Mouse (Mus musculus) gastrocnemius, postnatal 36 days (tissue): ENCODE measurements at regions not wholly inside any gene's neighbourhood (a gene's known extent, or its start where the extent isn't known, plus 50 kb on each side); places are given as distances from the start of the nearest gene placed in this dataset.

Experiments used
- DNase-seq, 2 experiments: peaks; one replicate each; pipeline ENCODE4 v3.0.0; 2022
- intact Hi-C: fragments of 180-260 bp; cut with DNase I; formaldehyde crosslinking; loops from one replicate; pipeline ENCODE4 v1.15.1; 2025

- DNase-seq = no peak
- intact Hi-C loops = no loop called here
These were observed 95.1 kb upstream of the Prep start for GRCm38 (mm10) chr10:44971911-44972310.

- intact Hi-C loops = no loop called here
These were observed 107.0 kb upstream of the Prep start for GRCm38 (mm10) chr10:44959968-44960367.

GRCm38 (mm10) chr10:44945205-44945725 lies 121.7 kb upstream of the Prep start:
- intact Hi-C loops = no loop called here
- DNase-seq = no peak

More at GRCm38 (mm10) chr10:44959968-44960367, 107.0 kb upstream of the Prep start:
- no peak for DNase-seq

GRCm38 (mm10) chr10:44939403-44939802 lies 127.6 kb upstream of the Prep start:
- intact Hi-C loops = no loop called here
- DNase-seq = no peak

- DNase-seq = no peak
- intact Hi-C loops = no loop called here
These were observed 130.0 kb upstream of the Prep start for GRCm38 (mm10) chr10:44936976-44937500.

- intact Hi-C loops = no loop called here
- no peak for DNase-seq
These were observed 136.2 kb upstream of the Prep start for GRCm38 (mm10) chr10:44930796-44931195.

- DNase-seq = no peak
- intact Hi-C loops = no loop called here
These were observed 153.1 kb upstream of the Prep start for GRCm38 (mm10) chr10:44913751-44914388.

- no peak for DNase-seq
- intact Hi-C loops = no loop called here
These were observed 162.5 kb upstream of the Prep start for GRCm38 (mm10) chr10:44904520-44904919.

GRCm38 (mm10) chr10:44901203-44901602 lies 165.8 kb upstream of the Prep start:
- no peak for DNase-seq
- intact Hi-C loops = no loop called here

GRCm38 (mm10) chr10:44892124-44892523 lies 174.9 kb upstream of the Prep start:
- DNase-seq = no peak
- intact Hi-C loops = no loop called here

GRCm38 (mm10) chr10:44887081-44887683 lies 179.8 kb upstream of the Prep start:
- intact Hi-C loops = no loop called here
- DNase-seq = no peak

GRCm38 (mm10) chr10:44881967-44882366 lies 185.0 kb upstream of the Prep start:
- intact Hi-C loops = no loop called here
- DNase-seq = no peak

GRCm38 (mm10) chr10:44877076-44877663 lies 189.8 kb upstream of the Prep start:
- intact Hi-C loops = no loop called here
- no peak for DNase-seq

GRCm38 (mm10) chr10:44873642-44874285 lies 193.2 kb upstream of the Prep start:
- intact Hi-C loops = no loop called here

GRCm38 (mm10) chr10:44864191-44864747 lies 202.7 kb upstream of the Prep start:
- intact Hi-C loops = no loop called here

More at GRCm38 (mm10) chr10:44873642-44874285, 193.2 kb upstream of the Prep start:
- no peak for DNase-seq

GRCm38 (mm10) chr10:44862360-44862674 lies 204.7 kb upstream of the Prep start:
- intact Hi-C loops = no loop called here
- no peak for DNase-seq

More at GRCm38 (mm10) chr10:44864191-44864747, 202.7 kb upstream of the Prep start:
- DNase-seq = no peak

GRCm38 (mm10) chr10:44861671-44862359 lies 205.2 kb upstream of the Prep start:
- DNase-seq = no peak
- intact Hi-C loops = no loop called here

- intact Hi-C loops = no loop called here
- no peak for DNase-seq
These were observed 209.6 kb upstream of the Prep start for GRCm38 (mm10) chr10:44857444-44857843.

- intact Hi-C loops = no loop called here
- no peak for DNase-seq
These were observed 212.9 kb upstream of the Prep start for GRCm38 (mm10) chr10:44854109-44854508.

- no peak for DNase-seq
- intact Hi-C loops = no loop called here
These were observed 218.0 kb upstream of the Prep start for GRCm38 (mm10) chr10:44849016-44849415.
